Mouse (Mus musculus): ENCODE measurements at regions not wholly inside any gene's neighbourhood (a gene's known extent, or its start where the extent isn't known, plus 50 kb on each side); places are given as distances from the start of the nearest gene placed in this dataset.
"Not testable (repeated sequence)": the region's sequence is repeated elsewhere in the genome, so short reads cannot be mapped to it uniquely, and the experiment has no call there.

DNA sequence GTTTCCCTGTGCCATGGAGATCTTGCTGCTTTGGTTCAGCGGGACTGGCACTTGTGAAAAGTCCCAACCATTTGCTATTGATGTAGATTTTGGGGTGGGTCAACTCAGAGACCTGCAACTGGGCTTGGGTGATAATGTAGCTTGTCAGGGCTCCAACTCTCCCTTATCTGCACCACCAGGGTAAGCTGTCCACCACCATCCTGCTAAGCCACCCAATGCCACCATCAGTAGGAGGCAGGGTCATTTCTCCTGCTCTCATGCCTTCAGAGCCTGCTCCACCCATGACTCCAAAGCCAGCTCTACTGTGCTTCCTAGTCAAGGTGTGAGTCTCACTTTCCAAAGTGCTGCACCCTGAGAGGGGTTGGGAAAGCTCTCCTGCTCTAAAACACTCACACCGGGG is 776.2 kb downstream of the Diaph2 start:
- DNase-seq (ENCODE audit: low spot score in 2 of 2), result no peak

DNA sequence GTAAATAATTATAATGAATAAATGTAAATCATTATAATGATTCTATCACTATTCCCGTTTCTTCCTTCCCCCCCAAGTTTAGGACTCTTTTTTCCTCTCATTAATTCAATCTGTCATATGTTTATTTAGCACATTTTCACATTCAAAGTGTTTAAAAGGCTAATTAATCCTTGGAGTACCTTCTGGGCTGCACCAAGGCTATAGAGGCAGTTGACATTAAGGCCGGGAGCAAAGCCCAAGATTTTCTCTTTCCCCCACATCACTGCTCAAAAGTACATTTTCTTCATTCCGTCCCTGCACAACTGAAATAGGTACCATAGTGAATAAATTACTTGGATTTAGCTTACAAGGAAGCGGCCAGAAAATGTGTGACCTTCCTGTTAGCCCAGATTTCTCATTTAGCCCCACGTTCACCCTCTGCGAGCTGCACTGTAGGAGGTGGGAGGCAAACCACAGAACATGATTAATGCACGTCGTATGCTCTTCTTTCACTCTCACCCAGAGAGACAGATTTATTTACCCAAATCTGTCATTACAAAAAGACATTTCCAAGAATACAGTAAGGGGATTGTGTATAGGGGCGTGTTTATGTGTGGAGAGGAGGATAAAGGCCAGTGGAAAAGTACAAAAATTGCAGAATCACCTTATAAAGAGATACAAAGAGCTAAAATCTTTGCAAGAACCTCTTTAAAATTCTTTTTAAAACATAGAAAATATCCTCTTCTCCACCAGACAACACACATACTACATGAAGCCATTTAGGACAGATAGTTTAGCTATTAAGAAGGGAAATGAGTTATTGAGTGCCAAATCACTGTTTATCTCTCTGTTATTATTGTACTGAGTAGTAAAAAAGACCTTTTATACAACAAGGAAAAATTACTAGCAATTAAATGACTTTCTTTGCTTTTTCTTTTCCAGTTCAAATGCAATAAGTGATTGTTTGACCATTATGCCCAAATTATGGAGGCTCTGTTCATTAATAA is 783.9 kb downstream of the Diaph2 start:
- no peak for DNase-seq (ENCODE audit: low spot score in 2 of 2)

DNA sequence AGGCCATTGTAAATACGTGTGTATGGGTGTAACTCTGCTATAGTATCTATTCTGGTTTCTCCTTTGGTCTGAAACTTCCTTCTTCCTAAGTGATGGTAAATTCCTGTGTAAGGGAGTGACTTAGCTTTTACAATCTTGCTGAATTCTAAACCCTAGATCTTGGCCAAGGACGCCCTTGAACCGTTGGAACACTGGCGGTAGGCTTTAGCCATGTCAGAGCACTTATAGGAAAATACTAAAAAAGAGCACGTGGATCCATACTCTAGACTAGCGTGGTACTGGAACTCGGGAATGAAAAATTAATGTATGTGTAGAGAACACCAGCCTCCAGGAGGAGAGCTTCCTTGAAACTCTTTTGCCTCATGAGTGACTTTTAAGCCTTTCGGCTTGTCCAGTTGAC is 789.2 kb downstream of the Diaph2 start:
- DNase-seq (ENCODE audit: low spot score in 2 of 2), result not testable (repeated sequence)

DNA sequence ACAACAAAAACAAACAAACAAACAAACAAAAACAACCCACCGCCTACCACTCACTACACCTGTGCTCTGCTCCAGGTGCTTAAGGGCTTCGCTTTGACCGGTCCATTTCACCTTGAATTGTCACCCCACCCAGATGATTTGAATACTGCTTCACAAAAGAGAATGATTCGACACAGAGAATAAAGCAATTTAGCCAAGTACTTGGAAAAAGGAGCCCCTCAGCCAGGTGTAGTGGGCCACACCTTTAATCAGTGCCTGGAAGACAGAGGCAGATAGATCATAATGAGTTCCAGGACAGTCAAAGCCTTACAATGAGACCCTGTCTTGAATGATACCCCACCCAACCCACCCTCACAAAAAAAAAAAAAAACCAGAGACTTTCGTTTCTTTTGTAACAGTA is 798.5 kb downstream of the Diaph2 start:
- DNase-seq (ENCODE audit: low spot score in 2 of 2), result no peak

DNA sequence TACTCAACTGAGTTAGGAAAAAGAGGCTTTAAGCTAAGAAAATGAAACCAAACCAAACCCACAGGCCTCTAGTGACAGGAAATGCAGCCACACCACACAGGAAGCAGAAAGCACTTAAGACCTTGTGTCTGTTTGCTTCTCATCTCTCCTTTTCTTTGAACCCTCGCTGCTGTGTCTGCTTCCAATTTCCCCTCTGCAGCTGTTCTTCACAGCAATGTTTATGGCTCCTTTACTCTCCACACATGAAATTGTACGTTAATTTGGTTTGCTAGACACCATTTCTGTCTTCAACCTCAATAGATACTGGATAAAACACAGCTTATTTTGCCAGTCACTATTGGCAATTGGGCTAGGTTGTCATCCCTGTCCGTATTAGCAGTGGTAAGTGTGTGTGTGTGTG is 799.7 kb downstream of the Diaph2 start:
- no peak for DNase-seq (ENCODE audit: low spot score in 2 of 2)

DNA sequence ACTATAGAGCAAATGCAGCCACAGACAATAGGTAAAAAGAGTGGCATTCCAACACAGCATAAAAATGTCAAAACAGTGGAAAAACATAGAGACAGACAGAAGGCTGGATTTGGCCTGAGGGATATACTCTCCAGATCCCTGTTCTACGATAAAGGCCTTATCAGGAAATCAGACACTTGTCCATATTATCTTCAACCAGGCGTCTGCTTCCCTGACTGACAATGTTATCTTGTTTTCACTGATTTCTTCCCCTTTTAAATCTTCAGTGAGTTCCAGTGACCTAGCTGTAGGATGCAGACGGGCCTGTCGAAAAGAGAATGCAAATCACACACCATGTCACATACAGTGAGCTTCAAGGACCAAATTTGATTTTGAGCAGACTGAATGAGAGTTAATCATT is 800.4 kb downstream of the Diaph2 start:
- no peak for DNase-seq (ENCODE audit: low spot score in 2 of 2)

DNA sequence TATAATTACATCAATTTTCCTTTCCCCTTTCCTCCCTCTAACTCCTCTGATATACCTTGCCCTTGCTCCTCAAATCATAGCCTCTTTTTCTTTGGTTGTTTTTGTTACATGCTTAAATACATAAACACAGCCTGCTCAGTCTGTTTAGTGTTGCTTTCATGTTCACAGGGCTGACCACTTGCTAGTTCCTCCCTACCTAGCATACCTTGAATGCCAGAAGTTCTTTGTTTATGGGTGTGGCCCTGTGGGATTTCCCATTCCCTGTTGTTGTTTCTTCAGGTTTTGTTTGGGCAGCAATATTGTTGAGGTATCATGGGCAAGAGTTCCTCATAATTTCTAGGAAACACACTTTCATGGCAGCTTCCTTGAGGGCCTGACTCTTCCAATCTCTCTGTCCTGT is 807.7 kb downstream of the Diaph2 start:
- no peak for DNase-seq (ENCODE audit: low spot score in 2 of 2)

DNA sequence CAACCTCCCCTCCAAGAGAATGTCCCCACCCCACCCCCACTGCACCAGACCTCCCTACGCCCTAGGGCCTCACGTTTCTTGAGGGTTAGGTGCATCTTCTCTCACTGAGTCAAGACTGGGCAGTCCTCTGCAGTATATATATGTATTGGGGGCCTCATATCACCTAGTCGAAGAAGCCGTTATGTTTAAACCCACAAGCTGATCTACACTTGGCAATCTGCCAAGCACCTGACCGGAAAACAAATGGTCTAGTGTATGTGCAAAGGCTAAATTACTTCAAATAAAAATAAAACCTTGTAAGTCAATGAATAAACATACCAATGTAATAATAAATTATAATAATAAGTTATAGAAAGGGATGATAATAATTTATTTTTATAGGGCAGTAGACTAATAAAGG is 828.2 kb downstream of the Diaph2 start:
- DNase-seq (ENCODE audit: low spot score in 2 of 2), result no peak

DNA sequence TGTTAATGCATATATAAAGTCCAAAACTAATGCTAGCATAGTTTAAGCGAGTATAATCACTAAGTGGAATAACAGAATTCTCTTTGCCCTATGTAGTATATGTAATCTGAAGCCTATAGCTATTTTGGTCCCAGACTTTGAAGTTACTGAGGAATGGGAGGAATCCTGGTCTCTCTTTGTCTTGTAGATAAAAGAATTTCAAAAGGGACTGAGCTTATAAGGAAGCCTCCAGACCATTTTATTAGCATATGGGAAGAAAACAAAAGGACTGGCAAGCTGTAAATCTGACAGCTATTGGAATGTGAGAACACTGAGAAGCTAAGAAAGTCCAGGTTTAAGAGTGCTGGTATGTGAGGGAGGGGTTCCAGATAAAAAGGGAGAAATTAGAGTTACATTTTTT is 847.1 kb downstream of the Diaph2 start:
- DNase-seq (ENCODE audit: low spot score in 2 of 2), result no peak

DNA sequence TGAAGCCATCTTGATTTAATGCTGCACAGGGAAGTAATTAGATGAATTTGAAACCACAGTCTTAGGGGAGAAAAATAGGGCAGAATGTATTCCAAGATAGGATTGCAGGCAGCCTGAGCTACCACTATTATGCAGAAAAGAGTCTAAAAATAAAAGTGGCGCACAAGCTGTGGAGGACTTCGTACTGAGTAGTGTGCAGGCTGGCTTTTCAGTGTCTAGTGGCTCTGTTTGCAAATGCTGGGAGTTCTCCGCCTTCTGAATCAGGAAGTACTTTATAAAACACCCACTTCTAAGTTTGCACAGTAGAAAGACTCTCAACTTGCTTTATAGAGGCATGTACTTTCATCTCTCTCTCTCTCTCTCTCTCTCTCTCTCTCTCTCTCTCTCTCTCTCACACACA is 852.4 kb downstream of the Diaph2 start:
- DNase-seq (ENCODE audit: low spot score in 2 of 2), result peak in 1 of 2 experiments; percentile 2

DNA sequence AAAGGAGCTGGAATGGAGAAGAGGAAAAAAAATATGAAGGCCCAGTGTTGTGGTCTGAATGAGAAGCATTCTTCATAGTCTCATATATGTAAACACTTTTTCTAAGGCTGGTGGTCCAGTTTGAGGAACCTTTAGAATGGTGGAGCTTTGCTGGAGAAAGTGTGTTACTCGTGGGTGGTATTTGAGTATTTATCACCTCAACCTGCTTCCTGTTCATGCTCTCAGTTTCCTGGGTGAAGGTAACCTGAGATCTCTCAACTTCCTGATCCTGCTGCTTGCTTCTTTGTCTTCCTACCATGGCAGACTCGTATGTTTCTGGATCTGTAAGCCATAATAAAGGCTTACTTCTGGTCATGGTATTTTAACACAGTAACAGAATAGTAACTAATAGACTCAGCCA is 889.0 kb downstream of the Diaph2 start:
- DNase-seq (ENCODE audit: low spot score in 2 of 2), result no peak

DNA sequence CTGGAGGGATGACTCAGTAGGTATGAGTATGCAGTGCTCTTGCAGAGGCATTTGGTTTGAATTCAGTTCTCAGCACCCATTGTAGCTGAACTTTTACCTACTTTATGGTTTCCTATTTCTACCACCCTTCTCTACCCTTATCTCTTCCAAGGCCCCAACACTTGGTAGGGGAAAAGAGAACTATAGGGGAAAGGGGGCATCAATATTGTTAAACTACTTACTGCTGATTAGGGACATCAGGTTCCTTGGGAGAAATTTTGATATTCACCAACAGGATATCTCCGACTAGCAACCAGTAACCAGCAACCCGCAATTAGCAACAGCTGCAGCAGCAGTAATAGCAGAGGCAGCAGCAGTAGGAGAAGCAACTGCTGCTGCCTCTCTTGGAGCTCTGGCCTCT is 906.3 kb downstream of the Diaph2 start:
- DNase-seq (ENCODE audit: low spot score in 2 of 2), result no peak

DNA sequence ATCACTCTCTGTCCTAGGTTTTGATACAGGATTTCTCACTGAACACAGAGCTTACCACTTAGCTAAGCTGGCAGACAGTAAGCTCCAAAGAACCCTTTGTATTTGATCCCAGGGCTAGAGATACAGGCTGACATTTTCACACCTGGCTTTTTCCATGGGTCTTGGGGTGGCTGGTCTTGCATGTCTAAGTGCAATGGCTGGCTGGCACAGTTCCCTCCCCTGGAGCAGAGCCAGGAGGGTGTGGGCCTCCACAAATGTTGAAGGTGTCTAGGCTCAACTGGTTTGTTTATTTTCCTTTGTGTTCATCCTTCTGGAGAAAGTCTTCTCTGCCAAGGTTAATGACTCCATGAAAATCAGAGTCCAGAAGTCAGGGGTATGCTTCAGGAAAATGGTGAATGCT is 934.8 kb downstream of the Diaph2 start:
- DNase-seq (ENCODE audit: low spot score in 2 of 2), result no peak

DNA sequence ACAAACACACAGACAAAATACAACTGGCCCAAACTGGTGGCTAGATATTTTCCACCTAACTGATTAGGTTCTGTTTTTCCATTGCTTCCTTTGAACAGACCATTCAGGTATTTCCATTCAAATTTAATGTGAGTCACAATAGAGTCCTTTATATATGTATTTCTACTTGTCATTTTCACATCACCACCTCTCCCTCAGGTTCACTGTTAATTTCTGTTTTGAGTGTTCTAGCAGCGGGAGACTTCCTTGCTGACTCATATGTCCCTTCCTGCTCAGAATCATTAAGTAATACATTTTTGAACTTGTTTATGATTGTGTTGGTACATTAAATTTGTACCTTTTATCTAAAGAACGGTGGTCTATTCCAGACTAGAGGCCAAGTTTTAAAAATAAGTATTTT is 959.4 kb downstream of the Diaph2 start:
- no peak for DNase-seq (ENCODE audit: low spot score in 2 of 2)

DNA sequence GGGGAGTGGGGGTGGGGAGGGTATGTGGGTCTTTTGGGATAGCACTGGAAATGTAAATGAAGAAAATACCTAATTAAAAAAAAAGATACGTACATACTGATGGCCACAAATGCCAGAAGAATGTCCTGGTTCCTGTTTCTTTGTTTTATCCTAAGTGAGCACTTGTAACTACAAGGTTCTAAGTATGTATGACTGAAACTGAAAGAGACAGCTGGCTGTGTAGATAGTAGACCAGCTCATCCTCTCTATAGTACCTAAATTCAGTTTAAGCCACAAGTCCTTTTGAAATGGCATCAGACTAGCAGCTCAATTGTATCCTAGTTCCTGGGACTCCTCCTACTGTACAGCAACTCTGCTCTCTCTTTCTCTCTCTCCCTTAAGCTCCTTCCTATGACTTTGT is 994.6 kb downstream of the Diaph2 start:
- not testable (repeated sequence) for DNase-seq (ENCODE audit: low spot score in 2 of 2)
